Mouse (Mus musculus): ENCODE measurements around the gene Map3k5. TPM values are rescaled to one million over a fixed set of nuclear protein-coding genes. Genes with fewer than 3 reads are reported as not detected.
"Not testable (repeated sequence)": the region's sequence is repeated elsewhere in the genome, so short reads cannot be mapped to it uniquely, and the experiment has no call there.

Map3k5 gene
- polyA plus RNA-seq, 1 experiment from 2014 or later, result 4.2 TPM

GRCm38 (mm10) chr10:19926391-19926897 is 7.8 kb upstream of the Map3k5 start:
- not testable (repeated sequence) for H3K9ac ChIP-seq (ENCODE audit: low read depth, low read length); ATAC-seq (replicated peaks; ENCODE audit: insufficient number of reproducible peaks, low FRiP score, low TSS enrichment); H3K4me3 ChIP-seq (ENCODE audit: low read depth, low read length); H3K4me1 ChIP-seq (ENCODE audit: control insufficient read depth, insufficient read depth, low read length); H3K4me2 ChIP-seq; H3K9me3 ChIP-seq (replicated peaks; ENCODE audit: control insufficient read depth, low read length); H3K36me3 ChIP-seq (ENCODE audit: control insufficient read depth, insufficient read depth, low read length); H3K27me3 ChIP-seq (ENCODE audit: control insufficient read depth, insufficient read depth, low read length)
- H3K27ac ChIP-seq (ENCODE audit: low read depth, low read length), result peak overlapping the region; percentile 62; the same call in 1 of the 2 replicates
- 53% methylated on average over 4 of the region's 4 CpGs for WGBS (ENCODE audit: insufficient replicate concordance)

- 33% methylated on average over 1 of the region's 1 CpGs for WGBS (ENCODE audit: insufficient replicate concordance)
- no peak overlapping the region for H3K4me3 ChIP-seq (ENCODE audit: low read depth, low read length)
- peaks cover 6% of the 10 kb centered on the region for H3K4me1 ChIP-seq (ENCODE audit: control insufficient read depth, insufficient read depth, low read length)
- peak overlapping the region; percentile 72 for H3K27ac ChIP-seq (ENCODE audit: low read depth, low read length)
- H3K9me3 ChIP-seq (replicated peaks; ENCODE audit: control insufficient read depth, low read length), result no peaks in the 10 kb centered on the region
- no peaks in the 10 kb centered on the region for H3K27me3 ChIP-seq (ENCODE audit: control insufficient read depth, insufficient read depth, low read length)
- no peak overlapping the region for H3K4me2 ChIP-seq
- no peaks in the 10 kb centered on the region for H3K36me3 ChIP-seq (ENCODE audit: control insufficient read depth, insufficient read depth, low read length)
- ATAC-seq (replicated peaks; ENCODE audit: insufficient number of reproducible peaks, low FRiP score, low TSS enrichment), result no peak
- no peak overlapping the region for H3K9ac ChIP-seq (ENCODE audit: low read depth, low read length)
These were observed 6.1 kb upstream of the Map3k5 start for GRCm38 (mm10) chr10:19928205-19928604.

GRCm38 (mm10) chr10:19932986-19933385 is 1.3 kb upstream of the Map3k5 start:
- 39% methylated on average over 3 of the region's 3 CpGs for WGBS (ENCODE audit: insufficient replicate concordance)
- peak overlapping the region; percentile 10; the same call in 1 of the 2 replicates for H3K27ac ChIP-seq (ENCODE audit: low read depth, low read length)
- H3K4me1 ChIP-seq (ENCODE audit: control insufficient read depth, insufficient read depth, low read length), result peaks cover 19% of the 10 kb centered on the region
- peak overlapping the region; percentile 95 for H3K4me2 ChIP-seq
- peak overlapping the region; percentile 84; the same call in 1 of the 2 replicates for H3K4me3 ChIP-seq (ENCODE audit: low read depth, low read length)
- H3K27me3 ChIP-seq (ENCODE audit: control insufficient read depth, insufficient read depth, low read length), result 0 out of 2 replicates have a peak, but pooled peaks cover 7% of the 10 kb centered on the region
- H3K9ac ChIP-seq (ENCODE audit: low read depth, low read length), result no peak overlapping the region
- H3K36me3 ChIP-seq (ENCODE audit: control insufficient read depth, insufficient read depth, low read length), result no peaks in the 10 kb centered on the region
- H3K9me3 ChIP-seq (replicated peaks; ENCODE audit: control insufficient read depth, low read length), result no peaks in the 10 kb centered on the region
- ATAC-seq (replicated peaks; ENCODE audit: insufficient number of reproducible peaks, low FRiP score, low TSS enrichment), result no peak

GRCm38 (mm10) chr10:19933511-19934383 is 525 bp upstream of the Map3k5 start:
- ATAC-seq (replicated peaks; ENCODE audit: insufficient number of reproducible peaks, low FRiP score, low TSS enrichment), result peak; percentile 76
- peak overlapping the region; percentile 84 for H3K4me3 ChIP-seq (ENCODE audit: low read depth, low read length)
- H3K9me3 ChIP-seq (replicated peaks; ENCODE audit: control insufficient read depth, low read length), result no peaks in the 10 kb centered on the region
- 0 out of 2 replicates have a peak, but pooled peaks cover 7% of the 10 kb centered on the region for H3K27me3 ChIP-seq (ENCODE audit: control insufficient read depth, insufficient read depth, low read length)
- H3K4me1 ChIP-seq (ENCODE audit: control insufficient read depth, insufficient read depth, low read length), result peaks cover 16% of the 10 kb centered on the region
- peak overlapping the region; percentile 85 for H3K9ac ChIP-seq (ENCODE audit: low read depth, low read length)
- H3K36me3 ChIP-seq (ENCODE audit: control insufficient read depth, insufficient read depth, low read length), result no peaks in the 10 kb centered on the region
- under 1% methylated on average over 69 of the region's 97 CpGs for WGBS (ENCODE audit: insufficient replicate concordance)
- H3K27ac ChIP-seq (ENCODE audit: low read depth, low read length), result peak overlapping the region; percentile 93
- H3K4me2 ChIP-seq, result peak overlapping the region; percentile 95

GRCm38 (mm10) chr10:19935295-19935623 is 987 bp downstream of the Map3k5 start:
- WGBS (ENCODE audit: insufficient replicate concordance), result 6% methylated on average over 10 of the region's 10 CpGs

GRCm38 (mm10) chr10:19935821-19936367 is 1.6 kb downstream of the Map3k5 start:
- H3K4me3 ChIP-seq (ENCODE audit: low read depth, low read length), result peak overlapping the region; percentile 84
- no peaks in the 10 kb centered on the region for H3K9me3 ChIP-seq (replicated peaks; ENCODE audit: control insufficient read depth, low read length)
- H3K4me2 ChIP-seq, result peak overlapping the region; percentile 95
- H3K36me3 ChIP-seq (ENCODE audit: control insufficient read depth, insufficient read depth, low read length), result no peaks in the 10 kb centered on the region
- H3K9ac ChIP-seq (ENCODE audit: low read depth, low read length), result no peak overlapping the region
- 55% methylated on average over 4 of the region's 4 CpGs for WGBS (ENCODE audit: insufficient replicate concordance)
- H3K27me3 ChIP-seq (ENCODE audit: control insufficient read depth, insufficient read depth, low read length), result 0 out of 2 replicates have a peak, but pooled peaks cover 7% of the 10 kb centered on the region
- ATAC-seq (replicated peaks; ENCODE audit: insufficient number of reproducible peaks, low FRiP score, low TSS enrichment), result no peak
- no peak overlapping the region for H3K27ac ChIP-seq (ENCODE audit: low read depth, low read length)
- H3K4me1 ChIP-seq (ENCODE audit: control insufficient read depth, insufficient read depth, low read length), result peaks cover 24% of the 10 kb centered on the region

More at GRCm38 (mm10) chr10:19935295-19935623, 987 bp downstream of the Map3k5 start:
- ATAC-seq (replicated peaks; ENCODE audit: insufficient number of reproducible peaks, low FRiP score, low TSS enrichment), result no peak
- no peak overlapping the region for H3K27ac ChIP-seq (ENCODE audit: low read depth, low read length)
- no peaks in the 10 kb centered on the region for H3K36me3 ChIP-seq (ENCODE audit: control insufficient read depth, insufficient read depth, low read length)
- H3K9ac ChIP-seq (ENCODE audit: low read depth, low read length), result peak overlapping the region; percentile 85
- H3K4me2 ChIP-seq, result peak overlapping the region; percentile 95
- H3K27me3 ChIP-seq (ENCODE audit: control insufficient read depth, insufficient read depth, low read length), result 0 out of 2 replicates have a peak, but pooled peaks cover 7% of the 10 kb centered on the region
- H3K4me1 ChIP-seq (ENCODE audit: control insufficient read depth, insufficient read depth, low read length), result peaks cover 24% of the 10 kb centered on the region
- H3K9me3 ChIP-seq (replicated peaks; ENCODE audit: control insufficient read depth, low read length), result no peaks in the 10 kb centered on the region
- H3K4me3 ChIP-seq (ENCODE audit: low read depth, low read length), result peak overlapping the region; percentile 84

GRCm38 (mm10) chr10:19936961-19937708 is 2.9 kb downstream of the Map3k5 start:
- Histone ChIP-seq H3K4me1 (ENCODE audit: control insufficient read depth, insufficient read depth, low read length) (peaks cover 29% of the 10 kb centered on the region), H3K27me3 (ENCODE audit: control insufficient read depth, insufficient read depth, low read length) (0 out of 2 replicates have a peak, but pooled peaks cover 7% of the 10 kb centered on the region), H3K36me3 (ENCODE audit: control insufficient read depth, insufficient read depth, low read length) (no peaks in the 10 kb centered on the region), H3K27ac (ENCODE audit: low read depth, low read length) (no peak overlapping the region), H3K9me3 (replicated peaks; ENCODE audit: control insufficient read depth, low read length) (no peaks in the 10 kb centered on the region), H3K4me2 (peak overlapping the region; percentile 47), H3K9ac (ENCODE audit: low read depth, low read length) (no peak overlapping the region), H3K4me3 (ENCODE audit: low read depth, low read length) (no peak overlapping the region)
- no peak for ATAC-seq (replicated peaks; ENCODE audit: insufficient number of reproducible peaks, low FRiP score, low TSS enrichment)
- WGBS (ENCODE audit: insufficient replicate concordance), result 57% methylated on average over 9 of the region's 9 CpGs

- 80% methylated on average over 6 of the region's 6 CpGs for WGBS (ENCODE audit: insufficient replicate concordance)
- ATAC-seq (replicated peaks; ENCODE audit: insufficient number of reproducible peaks, low FRiP score, low TSS enrichment), result no peak
- Histone ChIP-seq H3K9me3 (replicated peaks; ENCODE audit: control insufficient read depth, low read length) (no peaks in the 10 kb centered on the region), H3K4me3 (ENCODE audit: low read depth, low read length) (no peak overlapping the region), H3K27me3 (ENCODE audit: control insufficient read depth, insufficient read depth, low read length) (0 out of 2 replicates have a peak, but pooled peaks cover 7% of the 10 kb centered on the region), H3K4me1 (ENCODE audit: control insufficient read depth, insufficient read depth, low read length) (peaks cover 23% of the 10 kb centered on the region), H3K4me2 (no peak overlapping the region), H3K27ac (ENCODE audit: low read depth, low read length) (no peak overlapping the region), H3K9ac (ENCODE audit: low read depth, low read length) (no peak overlapping the region), H3K36me3 (ENCODE audit: control insufficient read depth, insufficient read depth, low read length) (no peaks in the 10 kb centered on the region)
These were observed 4.5 kb downstream of the Map3k5 start for GRCm38 (mm10) chr10:19938738-19939137.

Data from heart, embryonic 11.5 days (tissue).